Mouse (Mus musculus): Measurements from ENCODE around the gene Vangl1.

DNA sequence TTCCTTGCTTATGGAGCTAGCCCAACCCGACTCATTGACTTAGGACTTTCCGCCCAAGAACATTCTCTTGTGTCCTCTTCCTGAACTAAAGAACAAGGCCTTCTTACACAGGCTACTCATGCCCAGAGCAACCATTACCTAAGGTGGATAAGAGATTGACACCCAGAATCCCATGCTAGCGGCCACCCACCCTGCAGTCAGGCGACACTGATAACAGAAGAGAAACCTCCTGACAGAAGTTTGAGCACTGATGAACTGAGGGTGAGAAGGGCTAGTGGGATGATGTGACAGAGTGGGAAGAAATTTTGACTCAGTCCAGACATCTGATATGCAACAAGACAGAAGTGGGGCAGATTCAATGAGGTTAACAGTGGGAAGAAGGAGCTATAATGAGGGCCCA, 60.1 kb downstream of the Vangl1 start:
- no peak for TF ChIP-seq CTCF (IDR thresholded peaks at IDR 0.05; ENCODE audit: extremely low read depth, insufficient read depth, low read length)
- no peak for TF ChIP-seq POLR2A (IDR thresholded peaks at IDR 0.05; ENCODE audit: extremely low read depth, insufficient read depth, low read length)
